Mouse (Mus musculus): ENCODE measurements around the gene Mpzl1.
"Not testable (repeated sequence)": the region's sequence is repeated elsewhere in the genome, so short reads cannot be mapped to it uniquely, and the experiment has no call there.

Mpzl1 gene

GRCm38 (mm10) chr1:165634151-165634884 lies at the start of gene Mpzl1:
Gene Mpzl1, minus strand, starts transcription at chr1:165634538.
- DNase-seq (ENCODE audit: low spot score), result peak; percentile 88

- DNase-seq (ENCODE audit: low spot score), result no peak
These were observed 47.9 kb upstream of the Mpzl1 start for GRCm38 (mm10) chr1:165682056-165682853.

GRCm38 (mm10) chr1:165681045-165681794 lies 46.9 kb upstream of the Mpzl1 start:
- no peak for DNase-seq (ENCODE audit: low spot score)

GRCm38 (mm10) chr1:165680086-165680485 lies 45.7 kb upstream of the Mpzl1 start:
- DNase-seq (ENCODE audit: low spot score), result not testable (repeated sequence)

- no peak for DNase-seq (ENCODE audit: low spot score)
These were observed 45.3 kb upstream of the Mpzl1 start for GRCm38 (mm10) chr1:165679618-165679997.

GRCm38 (mm10) chr1:165678861-165679617 lies 44.7 kb upstream of the Mpzl1 start:
- DNase-seq (ENCODE audit: low spot score), result no peak

- no peak for DNase-seq (ENCODE audit: low spot score)
These were observed 43.2 kb upstream of the Mpzl1 start for GRCm38 (mm10) chr1:165677558-165677957.

GRCm38 (mm10) chr1:165676993-165677392 lies 42.7 kb upstream of the Mpzl1 start:
- no peak for DNase-seq (ENCODE audit: low spot score)

GRCm38 (mm10) chr1:165675167-165675566 lies 40.8 kb upstream of the Mpzl1 start:
- DNase-seq (ENCODE audit: low spot score), result no peak

- DNase-seq (ENCODE audit: low spot score), result no peak
These were observed 38.0 kb upstream of the Mpzl1 start for GRCm38 (mm10) chr1:165672355-165672754.

GRCm38 (mm10) chr1:165670056-165670455 lies 35.7 kb upstream of the Mpzl1 start:
- DNase-seq (ENCODE audit: low spot score), result no peak

GRCm38 (mm10) chr1:165668904-165669303 lies 34.6 kb upstream of the Mpzl1 start:
- DNase-seq (ENCODE audit: low spot score), result no peak

GRCm38 (mm10) chr1:165667380-165667779 lies 33.0 kb upstream of the Mpzl1 start:
- no peak for DNase-seq (ENCODE audit: low spot score)

- DNase-seq (ENCODE audit: low spot score), result no peak
These were observed 32.6 kb upstream of the Mpzl1 start for GRCm38 (mm10) chr1:165666944-165667343.

GRCm38 (mm10) chr1:165665758-165666157 lies 31.4 kb upstream of the Mpzl1 start:
- DNase-seq (ENCODE audit: low spot score), result no peak

- no peak for DNase-seq (ENCODE audit: low spot score)
These were observed 28.9 kb upstream of the Mpzl1 start for GRCm38 (mm10) chr1:165663277-165663676.

GRCm38 (mm10) chr1:165662426-165663192 lies 28.3 kb upstream of the Mpzl1 start:
- DNase-seq (ENCODE audit: low spot score), result no peak

- no peak for DNase-seq (ENCODE audit: low spot score)
These were observed 27.4 kb upstream of the Mpzl1 start for GRCm38 (mm10) chr1:165661725-165662124.

GRCm38 (mm10) chr1:165661191-165661590 lies 26.9 kb upstream of the Mpzl1 start:
- DNase-seq (ENCODE audit: low spot score), result no peak

GRCm38 (mm10) chr1:165660774-165661173 lies 26.4 kb upstream of the Mpzl1 start:
- DNase-seq (ENCODE audit: low spot score), result peak; percentile 70

GRCm38 (mm10) chr1:165658602-165659001 lies 24.3 kb upstream of the Mpzl1 start:
- peak; percentile 83 for DNase-seq (ENCODE audit: low spot score)
